Mouse (Mus musculus) left cerebral cortex, postnatal 36 days (tissue): ENCODE results near the gene Sidt1. TPM values are rescaled to one million over a fixed set of nuclear protein-coding genes. Genes with fewer than 3 reads are reported as not detected.
"Not testable (repeated sequence)": the region's sequence is repeated elsewhere in the genome, so short reads cannot be mapped to it uniquely, and the experiment has no call there.

Experiments
- DNase-seq, 2 experiments: peaks; one replicate each; pipeline ENCODE4 v3.0.0; 2021 to 2022; ENCODE audit warnings: low spot score in 2 of 2, mixed read lengths in 1 of 2
- intact Hi-C: fragments of 180-260 bp; cut with DNase I; formaldehyde crosslinking; loops from one replicate; pipeline ENCODE4 v1.15.1; 2025
- total RNA-seq, 2 experiments: library from RNA; stranded (reverse); gene quantifications; 2 replicates each; pipeline ENCODE4 v1.2.3; 2021

Gene Sidt1
- total RNA-seq, 2 experiments from 2014 or later = 49.8 to 53.8 TPM

DNA sequence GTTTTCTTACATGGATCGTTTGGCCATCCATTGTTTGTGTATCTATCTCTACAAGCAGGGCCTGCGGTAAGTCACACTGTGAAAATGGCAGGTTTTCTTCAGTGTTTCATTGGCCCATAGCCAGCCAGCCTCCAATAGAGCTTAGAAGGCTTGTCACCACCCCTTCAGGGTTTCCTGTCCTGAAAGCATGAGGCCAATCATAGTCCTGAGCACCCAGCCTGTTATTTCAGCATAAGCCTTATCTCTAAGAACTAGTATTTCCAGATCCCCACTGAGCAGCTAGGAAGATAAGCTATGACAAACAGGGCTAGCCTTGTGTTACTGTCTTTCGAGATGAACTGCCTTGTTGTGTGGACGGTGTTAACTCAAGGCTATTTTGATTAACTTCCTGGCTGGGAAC is 19.6 kb downstream of the Sidt1 start:
- no peak for DNase-seq
- intact Hi-C loops = no loop called here

DNA sequence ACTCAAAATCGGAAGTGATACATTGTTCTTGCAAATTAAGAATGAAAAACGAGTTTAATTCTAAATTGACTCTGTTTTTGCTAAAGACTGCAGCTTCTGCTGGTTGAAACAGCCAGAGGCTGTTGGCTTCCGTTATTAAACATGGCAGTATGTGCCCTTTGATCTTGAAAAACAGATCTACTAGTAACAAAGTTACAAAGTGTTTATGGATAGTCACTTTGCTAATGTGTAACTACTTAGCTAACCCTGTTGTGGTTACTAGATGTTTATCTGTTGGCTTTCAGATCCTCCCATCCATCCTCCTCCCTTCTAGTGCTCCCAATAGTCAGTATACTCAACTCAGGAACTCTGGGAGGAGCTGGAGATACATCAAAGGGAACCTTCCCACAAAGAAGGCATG is 27.4 kb downstream of the Sidt1 start:
- intact Hi-C loops = no loop called here

DNA sequence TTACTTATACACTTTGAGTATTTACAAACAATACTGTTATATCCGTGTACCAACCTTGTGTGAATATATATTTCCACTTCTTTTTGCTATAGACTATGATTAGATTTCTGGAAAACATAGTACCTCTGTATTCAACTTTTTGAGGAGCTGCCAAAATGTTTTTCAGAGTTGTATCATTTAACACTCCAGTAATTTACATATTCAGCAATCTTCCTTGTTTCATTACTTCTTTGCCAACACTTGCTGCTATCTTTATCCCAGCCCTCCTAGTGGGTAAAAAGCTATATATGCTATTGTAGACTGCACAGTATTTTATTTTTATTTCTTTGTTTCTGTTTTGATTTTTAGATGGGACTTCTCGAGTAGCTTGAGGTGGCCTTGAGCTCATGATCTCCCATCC is 29.2 kb downstream of the Sidt1 start:
- DNase-seq = no peak
- intact Hi-C loops = loop anchor here (5.0 kb wide), 1 partner anchor 43 kb away; the partner anchor contains the start of gene Spice1

More for the DNA sequence above, 27.4 kb downstream of the Sidt1 start:
- no peak for DNase-seq

DNA sequence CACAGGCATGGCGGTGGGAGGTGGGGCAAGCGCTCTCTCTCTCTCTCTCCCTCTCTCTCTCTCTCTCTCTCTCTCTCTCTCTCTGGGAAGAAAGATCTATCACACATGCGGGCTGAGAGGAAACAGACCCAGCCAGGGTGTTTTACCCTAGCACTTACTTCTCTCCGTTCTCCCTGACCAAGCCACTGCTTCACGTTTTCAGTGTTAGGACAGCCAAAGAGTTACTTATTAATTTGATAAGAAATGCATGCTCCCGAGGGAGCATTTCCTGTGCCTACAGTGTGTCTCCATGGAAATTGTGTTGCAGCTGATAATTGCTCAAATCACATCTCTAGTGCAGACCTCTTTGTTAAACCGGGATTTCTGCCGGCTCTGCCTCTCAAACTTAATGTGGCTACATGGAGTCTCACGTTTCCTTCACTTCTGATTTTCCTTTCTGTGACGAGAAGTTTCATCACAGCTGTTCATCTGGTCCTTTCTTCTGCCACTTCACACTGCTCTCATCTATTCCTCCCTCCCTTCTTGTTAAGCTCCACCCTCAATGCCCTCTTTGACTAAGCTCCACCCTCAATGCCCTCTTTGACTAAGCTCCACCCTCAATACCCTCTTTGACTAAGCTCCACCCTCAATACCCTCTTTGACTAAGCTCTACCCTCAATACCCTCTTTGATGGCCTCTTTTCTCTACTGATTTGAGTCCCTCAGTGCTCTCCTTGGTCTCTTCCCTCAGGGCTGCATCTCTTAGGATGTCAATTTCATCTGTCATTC is 30.7 kb downstream of the Sidt1 start:
- no peak for DNase-seq
- intact Hi-C loops = loop anchor here (5.0 kb wide), 1 partner anchor 45 kb away; the partner anchor contains the start of gene Spice1

DNA sequence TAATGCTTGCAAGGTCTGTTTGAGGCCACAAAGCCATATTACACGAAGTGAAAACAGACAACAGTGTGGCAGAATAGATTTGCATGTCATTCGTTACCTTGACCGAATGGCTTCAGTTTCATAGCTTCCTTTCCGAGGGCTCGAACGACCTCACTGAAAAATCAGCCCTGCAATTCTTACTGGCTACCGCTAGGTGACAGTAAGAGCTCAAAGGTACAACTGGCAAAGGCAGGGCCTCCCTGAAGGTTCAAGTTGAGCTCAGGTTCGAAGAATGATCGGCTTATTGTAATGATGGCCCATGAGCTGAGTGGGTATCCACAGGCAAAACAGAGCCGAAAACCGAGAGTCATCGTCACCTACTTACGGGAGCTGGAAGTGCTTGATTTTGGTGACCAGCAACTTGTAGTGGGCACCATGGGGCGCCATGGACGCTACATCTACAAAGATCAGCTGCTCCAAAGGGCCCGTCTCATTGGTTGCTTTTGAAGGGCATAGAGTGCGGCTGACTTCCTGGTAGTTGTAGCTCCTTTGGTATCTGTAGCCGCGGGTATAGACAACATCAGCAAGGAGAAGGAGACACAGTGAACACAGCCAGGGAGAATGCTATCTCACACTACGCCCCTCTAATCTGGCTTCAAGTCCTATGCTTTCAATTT is 33.4 kb downstream of the Sidt1 start:
- intact Hi-C loops = loop anchor here (5.0 kb wide), 1 partner anchor 48 kb away; the partner anchor contains the start of gene Spice1
- DNase-seq = no peak

DNA sequence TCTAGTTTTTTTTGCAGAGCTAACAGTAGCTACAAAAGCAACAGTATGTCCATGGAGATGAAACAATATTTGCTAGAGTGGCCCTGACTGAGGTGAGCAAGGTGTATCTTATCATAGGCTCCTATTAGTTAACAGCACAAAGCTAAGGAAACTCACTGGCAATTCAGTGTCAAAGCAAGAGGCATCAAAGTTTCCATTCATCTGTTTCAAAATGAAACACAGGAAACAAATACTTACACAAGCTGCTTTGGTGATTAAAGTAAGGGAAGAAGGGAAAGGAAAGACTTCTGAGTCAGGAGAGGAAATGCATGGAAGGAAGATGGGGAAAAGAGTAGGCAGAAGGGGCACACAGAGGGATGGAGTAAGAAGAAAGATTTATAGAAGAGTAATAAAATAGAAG is 39.0 kb downstream of the Sidt1 start:
- no peak for DNase-seq
- intact Hi-C loops = no loop called here

DNA sequence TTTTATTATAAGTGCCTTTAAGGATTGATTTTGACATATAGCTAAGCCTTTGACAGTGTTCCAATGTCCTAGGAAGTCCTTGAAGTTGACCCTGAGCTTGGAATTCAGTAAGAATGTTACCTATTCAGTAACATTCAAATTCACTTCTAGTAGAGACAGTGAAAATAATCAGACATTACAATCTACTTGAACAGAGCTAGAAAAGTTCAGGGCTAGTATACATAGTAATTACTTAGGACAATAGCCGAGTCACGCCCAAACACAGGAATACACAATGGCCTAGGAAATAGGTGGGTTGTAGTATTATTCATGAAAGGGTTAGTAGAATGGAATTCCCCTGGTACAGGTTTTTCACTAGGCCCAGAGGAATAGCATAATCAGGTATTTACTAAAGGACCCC is 40.3 kb downstream of the Sidt1 start:
- intact Hi-C loops, DNase-seq: not testable (repeated sequence)

DNA sequence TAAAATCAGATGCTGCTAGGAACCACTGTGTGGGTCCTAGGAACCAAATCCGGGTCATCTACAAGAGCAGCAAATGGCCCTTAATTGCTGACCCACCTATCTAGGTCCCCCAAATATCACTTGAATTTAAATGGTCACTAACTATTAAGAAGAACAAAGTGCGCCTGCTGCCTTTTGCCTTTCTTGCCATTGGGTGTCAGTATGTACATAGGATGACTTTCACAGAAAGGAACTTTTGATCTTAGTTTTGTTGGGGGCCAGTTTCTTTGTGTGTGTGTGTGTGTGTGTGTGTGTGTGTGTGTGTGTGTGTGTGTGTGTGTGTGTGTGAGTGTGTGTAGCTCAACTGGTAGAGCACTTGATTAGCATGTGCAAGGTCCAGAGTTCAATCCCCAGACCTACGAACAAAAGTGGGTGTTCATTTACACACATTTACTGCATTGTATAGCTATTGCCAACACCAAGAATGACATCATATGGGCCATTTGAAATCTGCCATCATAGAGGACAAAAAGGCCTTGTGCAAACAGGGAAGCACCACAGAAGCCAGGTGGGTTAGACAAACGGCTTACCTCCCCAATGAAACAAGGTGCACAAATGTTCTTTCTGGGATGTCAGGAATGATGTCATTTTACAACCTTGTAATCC is 43.9 kb downstream of the Sidt1 start:
- intact Hi-C loops = no loop called here
- no peak for DNase-seq

DNA sequence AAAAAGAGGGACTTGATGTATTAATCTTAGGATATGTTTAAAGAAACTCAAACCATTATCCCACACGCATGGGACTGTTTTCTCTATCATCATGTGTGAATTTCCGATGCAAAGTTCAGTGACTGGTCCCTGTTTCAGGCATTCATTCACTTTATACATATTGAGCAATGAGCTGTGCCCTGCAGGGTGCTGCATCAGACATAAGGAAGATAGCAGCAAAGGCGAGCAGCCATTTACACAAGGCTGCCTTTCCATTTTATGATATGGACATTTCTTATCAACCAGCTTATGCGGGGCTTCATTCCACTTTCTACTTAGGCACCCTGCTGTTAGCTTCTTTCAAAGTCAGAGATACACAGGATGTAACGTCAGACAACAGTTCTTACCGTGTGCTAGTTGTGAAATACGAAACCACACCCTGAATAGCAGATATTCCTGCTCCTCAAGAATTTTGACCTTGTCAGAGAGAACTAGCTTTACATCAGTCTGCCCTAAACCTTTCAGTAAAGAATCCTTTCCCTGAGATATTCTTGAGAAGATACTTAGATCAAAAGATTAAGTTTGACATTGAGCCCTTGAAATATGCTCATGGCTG is 45.5 kb downstream of the Sidt1 start:
- DNase-seq = no peak
- intact Hi-C loops = no loop called here

DNA sequence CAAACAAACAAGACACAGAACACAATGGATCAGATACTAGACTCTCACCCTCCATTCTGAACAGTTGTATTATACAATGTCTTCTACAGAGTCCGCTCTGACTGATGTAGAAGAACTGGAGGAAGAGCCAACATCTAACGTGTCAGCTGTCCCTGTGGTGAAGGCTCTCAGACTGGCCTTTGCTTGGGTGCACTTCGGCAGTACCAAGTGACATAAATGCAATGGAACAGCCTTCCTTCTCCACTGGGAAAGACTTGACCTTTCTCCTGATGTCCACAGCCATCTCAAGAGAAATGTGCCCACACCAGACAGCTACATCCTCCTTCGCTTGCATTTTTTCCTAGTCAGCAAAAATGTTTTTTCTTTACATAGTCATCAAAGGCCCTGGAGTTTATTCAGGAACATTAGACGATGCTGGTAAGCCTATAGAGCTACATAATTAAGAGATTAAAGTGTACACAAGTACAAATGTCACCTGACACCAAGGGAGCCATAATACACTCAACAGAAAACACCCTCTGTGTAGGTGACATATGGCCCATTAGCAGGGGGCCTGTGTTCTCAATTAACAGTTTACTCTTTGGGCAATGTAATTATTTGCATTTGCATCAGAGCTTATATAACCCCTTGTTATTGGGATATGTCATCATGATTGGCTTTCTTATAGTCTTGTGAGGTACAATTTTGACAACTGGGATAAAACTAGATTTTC is 50.2 kb downstream of the Sidt1 start:
- intact Hi-C loops = no loop called here

DNA sequence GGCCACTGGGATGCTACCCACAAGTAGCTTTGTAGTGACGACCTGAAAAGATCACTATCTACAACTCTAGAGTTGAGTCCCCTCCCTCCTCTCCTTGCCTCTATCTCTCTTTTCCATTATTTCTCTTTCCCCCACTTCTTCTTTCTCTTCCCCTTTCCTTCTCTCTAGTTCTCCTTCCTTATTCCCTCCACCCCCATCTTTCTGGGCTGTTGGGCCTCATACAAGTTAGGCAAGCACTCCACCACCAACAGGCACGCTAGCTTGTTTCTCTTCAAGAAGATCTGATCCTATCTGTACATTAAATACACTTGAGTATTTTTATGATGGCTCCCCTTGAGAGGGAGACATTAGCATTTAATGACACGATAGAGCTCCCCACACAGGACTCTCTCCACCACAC is 51.0 kb downstream of the Sidt1 start:
- no peak for DNase-seq
- intact Hi-C loops = no loop called here

More for the DNA sequence above, 50.2 kb downstream of the Sidt1 start:
- no peak for DNase-seq

DNA sequence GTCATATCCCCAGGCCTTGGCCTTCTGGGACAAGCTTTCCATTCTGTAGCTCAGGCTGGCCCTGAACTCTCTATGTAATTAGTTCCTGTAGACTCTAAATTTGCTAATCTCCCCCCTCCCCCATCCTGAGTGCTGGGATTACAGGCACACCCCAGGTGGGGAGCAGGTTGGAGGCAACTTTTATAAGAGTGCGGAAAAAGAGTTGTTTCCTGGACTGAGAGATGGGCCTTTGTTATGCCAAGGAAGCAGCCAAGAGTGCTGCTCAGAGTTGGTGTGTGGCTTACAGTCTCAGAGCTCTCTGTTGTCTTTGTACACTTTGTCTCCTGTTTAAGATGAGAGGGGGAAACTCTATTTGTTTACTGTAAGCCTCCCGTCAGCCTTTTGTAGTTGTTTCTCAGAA is 52.2 kb downstream of the Sidt1 start:
- DNase-seq = no peak
- intact Hi-C loops = no loop called here

DNA sequence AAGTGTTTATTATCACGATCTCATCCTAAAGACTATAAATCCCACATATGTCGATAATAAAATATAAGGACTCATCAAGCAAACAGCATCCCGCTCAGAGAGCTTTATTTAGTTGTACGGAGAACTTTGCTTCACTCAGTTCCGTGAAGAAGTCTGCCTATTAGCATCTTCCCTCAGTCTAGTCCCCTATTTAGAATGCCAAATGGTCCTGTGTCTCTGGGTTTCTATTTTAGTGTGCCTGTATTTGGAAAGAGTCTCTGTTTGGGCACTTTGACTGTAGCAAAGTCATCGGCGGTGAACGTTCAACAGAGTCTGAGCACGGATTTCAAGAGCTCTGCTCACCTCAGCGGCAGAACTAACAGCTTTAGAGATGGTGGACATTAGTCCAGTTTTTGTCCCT is 55.8 kb downstream of the Sidt1 start:
- DNase-seq = no peak
- intact Hi-C loops = no loop called here

DNA sequence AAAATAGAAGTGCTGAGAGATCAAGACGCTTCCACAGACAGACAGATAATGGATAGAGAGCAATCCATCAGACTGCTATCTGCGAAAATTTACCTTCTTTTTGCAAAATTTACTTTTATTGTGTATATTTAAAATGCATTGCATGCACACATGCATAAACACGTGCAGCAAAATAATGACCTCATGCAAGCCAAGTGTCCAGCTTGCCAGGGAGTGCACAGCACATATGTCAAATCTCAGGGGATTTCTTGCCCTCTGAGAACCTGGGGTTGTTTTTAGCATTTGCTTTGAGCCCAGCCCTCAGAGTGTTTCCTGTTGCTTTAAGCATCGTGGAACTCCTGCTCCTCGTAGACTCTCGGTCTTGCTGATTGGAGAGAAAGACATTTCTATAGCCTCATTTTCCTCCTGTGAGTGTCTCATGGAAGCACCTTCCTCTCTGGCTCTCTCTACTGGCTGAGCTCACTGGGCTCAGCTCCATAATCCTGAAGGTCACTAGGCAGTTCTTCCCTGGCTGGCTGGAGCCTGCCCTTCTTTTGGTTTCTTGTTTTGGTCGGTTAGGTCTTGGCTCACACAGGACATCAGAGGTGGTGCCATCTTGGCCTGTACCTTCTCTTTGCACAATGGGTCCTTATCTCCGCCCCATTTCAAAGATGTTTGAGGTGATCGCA is 61.5 kb downstream of the Sidt1 start:
- intact Hi-C loops = no loop called here

DNA sequence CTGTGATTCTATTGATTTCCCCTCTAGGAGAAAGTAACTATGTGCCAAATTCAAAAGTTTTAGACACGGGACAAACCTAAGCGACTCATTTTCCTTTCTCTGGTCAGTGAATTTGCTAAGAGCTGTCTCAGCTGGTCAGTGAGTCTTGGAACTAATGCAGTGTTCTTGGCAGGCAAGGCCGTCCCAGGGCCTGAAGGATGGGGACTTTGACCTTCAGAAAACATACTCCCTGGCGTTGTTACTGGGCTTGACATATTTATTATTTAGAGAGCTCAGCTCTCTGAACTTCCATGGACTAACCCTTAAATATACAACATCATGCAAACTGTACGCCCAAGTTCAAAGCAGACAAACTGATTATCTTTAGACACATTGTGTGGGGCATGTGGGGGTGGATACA is 62.4 kb downstream of the Sidt1 start:
- DNase-seq = no peak
- intact Hi-C loops = no loop called here

More for the DNA sequence above, 61.5 kb downstream of the Sidt1 start:
- no peak for DNase-seq

DNA sequence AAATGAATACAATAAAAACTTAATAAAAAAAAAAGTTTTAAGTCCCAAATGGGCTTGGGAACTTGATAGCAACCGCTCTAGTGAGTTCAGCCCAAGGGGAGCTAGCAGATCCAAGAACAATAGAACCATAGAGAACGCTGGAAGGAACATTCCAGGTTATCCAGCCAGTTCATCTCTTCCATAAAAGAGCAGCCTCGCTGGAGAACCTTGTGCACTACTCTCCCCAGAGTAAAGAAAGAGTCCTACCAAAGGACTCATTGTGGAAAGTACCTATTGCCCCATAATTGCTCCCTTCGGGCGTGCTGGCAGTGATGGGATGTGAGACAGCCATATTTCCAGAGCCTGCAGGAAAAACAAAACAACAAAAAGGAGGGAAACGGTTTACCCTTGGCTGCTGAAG is 63.4 kb downstream of the Sidt1 start:
- intact Hi-C loops = loop anchor here (5.0 kb wide), 1 partner anchor 63 kb away; the partner anchor contains the start of gene Sidt1

DNA sequence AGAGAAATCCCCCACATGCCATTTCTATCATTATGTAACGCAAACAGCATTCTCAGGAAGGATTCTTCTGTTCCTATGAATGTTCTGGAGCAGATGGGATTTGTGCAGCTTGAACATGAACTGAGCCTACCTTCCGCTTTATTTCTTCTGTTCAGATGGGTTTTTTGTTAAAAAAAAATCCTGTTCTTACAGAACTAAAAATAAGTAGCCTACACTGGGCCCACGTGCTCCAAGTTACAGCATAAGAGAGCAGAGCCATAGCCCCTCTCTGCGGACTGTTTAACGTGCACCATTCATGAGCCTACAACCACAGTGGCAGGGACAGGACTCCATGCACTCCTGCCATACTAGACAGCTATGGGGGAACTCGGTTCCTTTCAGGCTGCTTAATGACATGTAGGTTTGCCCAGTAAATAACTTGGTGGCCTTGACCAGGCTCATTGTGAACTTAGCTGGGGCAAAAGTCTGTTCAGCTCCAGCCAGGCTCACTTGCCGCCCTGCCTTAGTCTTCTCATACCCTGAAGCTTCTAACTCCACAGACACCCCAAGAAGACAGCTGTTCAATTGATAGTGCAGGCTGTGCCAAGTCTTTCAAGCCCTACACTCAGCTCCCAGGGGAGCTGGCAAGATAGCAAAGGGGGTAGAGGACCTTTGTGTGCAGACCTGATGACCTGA is 64.3 kb downstream of the Sidt1 start:
- peak; percentile 59 to 64 for DNase-seq
- intact Hi-C loops = loop anchor here (5.0 kb wide), 1 partner anchor 64 kb away; the partner anchor contains the start of gene Sidt1

More for the DNA sequence above, 63.4 kb downstream of the Sidt1 start:
- DNase-seq = no peak

DNA sequence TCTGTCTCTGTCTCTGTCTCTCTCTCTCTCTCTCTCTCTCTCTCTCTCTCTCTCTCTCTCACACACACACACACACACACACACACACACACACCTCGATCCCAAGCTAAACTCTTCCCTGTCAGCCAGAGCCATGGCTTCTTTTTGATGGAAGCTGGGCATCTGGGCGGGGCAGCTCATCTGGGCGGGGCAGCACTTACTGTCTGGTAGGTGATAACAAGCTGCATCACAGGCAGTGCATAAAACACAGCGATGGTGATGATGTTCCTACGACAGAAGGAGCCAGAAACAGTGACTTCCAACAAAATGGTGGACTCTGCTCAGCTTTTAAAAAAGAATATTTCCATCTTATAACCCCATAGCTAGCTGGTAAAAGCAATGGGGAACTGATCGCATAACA is 67.4 kb downstream of the Sidt1 start:
- intact Hi-C loops = loop anchor here (5.0 kb wide), 1 partner anchor 67 kb away; the partner anchor contains the start of gene Sidt1
- DNase-seq = no peak
